Mouse (Mus musculus) bone marrow, adult 2 months (tissue): ENCODE data around the gene Rbm44. TPM values are rescaled to one million over a fixed set of nuclear protein-coding genes. Genes with fewer than 3 reads are reported as not detected.

ENCODE experiments used
- H3K27ac ChIP-seq: fragments of 200-500 bp; 2 replicates; pipeline ENCODE4 v1.5.1; 2012; ENCODE audit warnings: low read depth, mild to moderate bottlenecking, control low read depth, inconsistent platforms, low read length; ENCODE audit not compliant: control insufficient read depth, poor library complexity, insufficient read depth
- H3K4me1 ChIP-seq: fragments of 200-500 bp; 2 replicates; pipeline ENCODE4 v1.6.1; 2011; ENCODE audit warnings: low read length; ENCODE audit not compliant: control insufficient read depth, insufficient read depth
- H3K4me3 ChIP-seq: fragments of 200-500 bp; replicated peaks from 2 replicates; pipeline ENCODE3; 2011; ENCODE audit warnings: mild to moderate bottlenecking, low read depth, low read length, control low read depth; ENCODE audit not compliant: control insufficient read depth
- CTCF ChIP-seq: fragments of 200-500 bp; IDR thresholded peaks from 2 replicates; pipeline ENCODE4 v1.5.1; 2011; ENCODE audit warnings: low read length, control low read depth; ENCODE audit not compliant: control insufficient read depth, insufficient read depth
- POLR2A ChIP-seq: fragments of 200-500 bp; IDR thresholded peaks from 2 replicates; pipeline ENCODE4 v1.6.1; 2011; ENCODE audit warnings: low read depth, mild to moderate bottlenecking, control low read depth, low read length, borderline replicate concordance; ENCODE audit not compliant: control insufficient read depth
- WGBS: fragments of 180-500 bp; shearing (Covaris S2); methylation state at CpG from one replicate; pipeline ENCODE4 v1.1.7; 2018; 5-methylcytosine and 5-hydroxymethylcytosine counted together
- polyA plus RNA-seq: library from polyadenylated mRNA; stranded (reverse); fragments of >200 nt; gene quantifications from 2 replicates; pipeline ENCODE4 v1.2.4, GENCODE M21; 2011; ENCODE audit warnings: low replicate concordance; ENCODE audit not compliant: missing spikeins, insufficient read depth, insufficient read length

Gene Rbm44
- polyA plus RNA-seq: 4.2 and 11.0 TPM in 2 replicates

- Histone ChIP-seq H3K4me3 (peak within 1 kb of the TSS; percentile 49), H3K27ac (no peak within 1 kb of the TSS), H3K4me1 (no peaks in the 10 kb centered on the region)
- no peak for TF ChIP-seq CTCF
- TF ChIP-seq POLR2A: no peak
- WGBS: 82% methylated on average over 20 of the region's 20 CpGs
These were observed at the start of gene Rbm44 for GRCm38 (mm10) chr1:91144813-91145212. Rbm44 (plus strand) TSS chr1:91145089.

- peaks cover 20% of the 10 kb centered on the region for H3K4me1 ChIP-seq
These were observed 49.6 kb upstream of the Rbm44 start for GRCm38 (mm10) chr1:91095258-91095657.

GRCm38 (mm10) chr1:91095853-91096252, 49.0 kb upstream of the Rbm44 start:
- H3K4me1 ChIP-seq: peaks cover 20% of the 10 kb centered on the region
- H3K27ac ChIP-seq: peak overlapping the region; percentile 64; the same call in 1 of the 2 replicates
- 81% methylated on average over 1 of the region's 1 CpGs for WGBS

More at GRCm38 (mm10) chr1:91095258-91095657, 49.6 kb upstream of the Rbm44 start:
- TF ChIP-seq POLR2A (no peak), CTCF (no peak)
- H3K27ac ChIP-seq: peak overlapping the region; percentile 64; the same call in 1 of the 2 replicates
- no peak overlapping the region for H3K4me3 ChIP-seq
- WGBS: 66% methylated on average over 3 of the region's 3 CpGs

DNA sequence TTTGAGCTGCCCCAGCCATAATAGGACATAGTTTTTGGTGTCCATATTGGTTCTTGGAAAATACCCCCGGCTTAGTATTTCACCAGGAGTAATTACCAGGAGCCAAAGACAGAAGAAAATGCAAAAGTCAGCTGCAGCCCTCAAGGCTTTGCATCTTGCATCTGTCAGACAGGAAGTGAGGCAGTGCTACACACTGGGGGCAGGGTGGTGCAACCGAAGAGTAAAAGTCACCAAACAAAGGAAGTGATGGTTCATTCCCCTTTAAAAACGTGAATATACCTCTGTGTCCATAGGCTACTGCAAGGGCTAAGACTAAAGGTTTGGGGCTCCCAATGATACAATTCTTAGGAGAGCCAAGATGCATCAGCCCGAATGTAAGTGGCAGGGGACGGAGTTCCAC, 48.4 kb upstream of the Rbm44 start:
- Histone ChIP-seq H3K27ac (peak overlapping the region; percentile 44; the same call in 1 of the 2 replicates), H3K4me3 (no peak overlapping the region), H3K4me1 (peaks cover 19% of the 10 kb centered on the region)
- TF ChIP-seq POLR2A (no peak), CTCF (no peak)
- WGBS: 33% methylated on average over 5 of the region's 5 CpGs

More at GRCm38 (mm10) chr1:91095853-91096252, 49.0 kb upstream of the Rbm44 start:
- TF ChIP-seq CTCF: no peak
- TF ChIP-seq POLR2A: no peak
- no peak overlapping the region for H3K4me3 ChIP-seq

DNA sequence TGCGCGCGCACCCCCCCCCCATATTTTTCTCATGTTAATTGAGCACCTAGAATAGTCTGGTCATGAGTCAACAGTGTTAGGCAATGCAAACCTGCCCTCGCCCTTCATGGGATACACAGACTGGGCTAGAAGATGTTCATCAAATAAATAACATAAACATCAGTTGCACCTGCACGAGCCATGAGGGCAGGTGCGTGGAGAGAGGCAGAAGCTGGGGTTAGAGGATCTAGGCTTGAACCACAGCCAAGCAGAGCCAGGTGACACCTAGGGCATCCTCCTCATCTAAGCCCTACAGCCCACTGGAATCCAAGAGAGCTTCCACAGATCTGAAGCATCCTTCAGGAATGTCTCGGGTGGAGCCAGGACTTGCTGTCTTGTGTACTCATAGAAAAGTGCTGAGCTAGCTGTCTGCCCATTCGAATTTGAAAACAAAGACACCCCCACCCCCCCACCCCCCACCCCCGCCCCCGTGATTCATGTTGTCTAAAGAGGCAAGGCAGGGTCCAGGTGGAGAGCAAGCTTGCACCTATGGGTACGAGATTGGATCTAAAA, 47.5 kb upstream of the Rbm44 start:
- peaks cover 14% of the 10 kb centered on the region for H3K4me1 ChIP-seq
- no peak for TF ChIP-seq POLR2A
- TF ChIP-seq CTCF: no peak
- H3K27ac ChIP-seq: no peak overlapping the region
- no peak overlapping the region for H3K4me3 ChIP-seq
- 76% methylated on average over 11 of the region's 11 CpGs for WGBS

- Histone ChIP-seq H3K4me3 (no peak overlapping the region), H3K27ac (no peak overlapping the region), H3K4me1 (peaks cover 8% of the 10 kb centered on the region; the same call in 1 of the 2 replicates)
- peak; percentile 90 for TF ChIP-seq CTCF
- TF ChIP-seq POLR2A: no peak
- WGBS: 16% methylated on average over 6 of the region's 6 CpGs
These were observed 46.0 kb upstream of the Rbm44 start for GRCm38 (mm10) chr1:91098887-91099286.

- H3K27ac ChIP-seq: no peak overlapping the region
- H3K4me1 ChIP-seq: no peaks in the 10 kb centered on the region; the same call in 1 of the 2 replicates
- H3K4me3 ChIP-seq: no peak overlapping the region
- WGBS: 80% methylated on average over 11 of the region's 11 CpGs
- TF ChIP-seq CTCF (no peak), POLR2A (no peak)
These were observed 43.0 kb upstream of the Rbm44 start for GRCm38 (mm10) chr1:91101709-91102440.

- TF ChIP-seq POLR2A: no peak
- no peak for TF ChIP-seq CTCF
- no peak overlapping the region for H3K27ac ChIP-seq
- H3K4me3 ChIP-seq: no peak overlapping the region
- 85% methylated on average over 15 of the region's 15 CpGs for WGBS
- no peaks in the 10 kb centered on the region for H3K4me1 ChIP-seq
These were observed 41.4 kb upstream of the Rbm44 start for GRCm38 (mm10) chr1:91103366-91103983.
